8 mouse cellular contexts compared by ENCODE assay signal in genomic region chr13:54684140-54684896, GRCm38 (mm10). TPM values are rescaled to one million over a fixed set of nuclear protein-coding genes. Genes with fewer than 3 reads are reported as not detected.
DNase-seq lines count a peak whose midpoint lies in the region; ATAC-seq and TF ChIP-seq lines count a peak whose summit lies in the region.
"Had no signal": no experiment of that assay in that cellular context is flagged by ENCODE, and none has a peak within 500 bp of the region (broad histone marks: within the 10 kb centered on the region; RNA-seq: fewer than 3 reads in every experiment).

No protein-coding gene starts in this region.

- H3K4me2 ChIP-seq in lung, embryonic 14.5 days = peak overlapping the region; percentile 67; the same call in 1 of the 2 replicates
- H3K4me2 ChIP-seq in lung, postnatal 0 days (replicated peaks; ENCODE audit: low read depth, low read length) = no peak overlapping the region
- peak overlapping the region; percentile 92 for H3K4me2 ChIP-seq in forebrain, embryonic 14.5 days (ENCODE audit: low read length)
- peak overlapping the region; percentile 67; the same call in 1 of the 2 replicates for H3K4me2 ChIP-seq in kidney, embryonic 16.5 days (replicated peaks; ENCODE audit: low read depth, low read length)
- peak overlapping the region; percentile 69; the same call in 1 of the 2 replicates for H3K4me2 ChIP-seq in neural tube, embryonic 14.5 days (ENCODE audit: low read depth, low read length)

- TF ChIP-seq EP300 in lung, postnatal 0 days (IDR thresholded peaks at IDR 0.05) = no peak

- H3K27me3 ChIP-seq in lung, embryonic 14.5 days (ENCODE audit: insufficient read depth, low read length) = no peaks in the 10 kb centered on the region
- H3K27me3 ChIP-seq in lung, postnatal 0 days (replicated peaks; ENCODE audit: insufficient read depth, low read length) = no peaks in the 10 kb centered on the region
- no peaks in the 10 kb centered on the region for H3K27me3 ChIP-seq in forebrain, embryonic 14.5 days (replicated peaks; ENCODE audit: control insufficient read depth, insufficient read depth, low read length)
- no peaks in the 10 kb centered on the region for H3K27me3 ChIP-seq in kidney, embryonic 16.5 days (ENCODE audit: insufficient read depth, low read length)
- H3K27me3 ChIP-seq in neural tube, embryonic 14.5 days (ENCODE audit: control insufficient read depth, insufficient read depth, low read length) = no peaks in the 10 kb centered on the region

- no peak for TF ChIP-seq CTCF in lung, embryonic 14.5 days (IDR thresholded peaks at IDR 0.05; ENCODE audit: low read depth)
- no peak for TF ChIP-seq CTCF in lung, postnatal 0 days (IDR thresholded peaks at IDR 0.05)

- H3K27ac ChIP-seq in lung, embryonic 14.5 days (ENCODE audit: low read depth) = no peak overlapping the region
- no peak overlapping the region for H3K27ac ChIP-seq in lung, postnatal 0 days (ENCODE audit: low read length)
- no peak overlapping the region for H3K27ac ChIP-seq in forebrain, embryonic 14.5 days (ENCODE audit: low read depth, low read length)
- H3K27ac ChIP-seq in kidney, embryonic 16.5 days (ENCODE audit: low read length) = 0 out of 2 replicates have a peak overlapping the region, but pooled peaks have one; percentile 16
- H3K27ac ChIP-seq in neural tube, embryonic 14.5 days (ENCODE audit: low read depth, low read length) = no peak overlapping the region

- WGBS in lung, embryonic 14.5 days = 79% methylated on average over 3 of the region's 3 CpGs
- 74% methylated on average over 3 of the region's 3 CpGs for WGBS in lung, postnatal 0 days
- 63% methylated on average over 3 of the region's 3 CpGs for WGBS in forebrain, embryonic 14.5 days
- 63% methylated on average over 3 of the region's 3 CpGs for WGBS in kidney, embryonic 16.5 days
- 75% methylated on average over 3 of the region's 3 CpGs for WGBS in neural tube, embryonic 14.5 days

- DNase-seq in lung, embryonic 14.5 days = no peak
- DNase-seq in lung, postnatal 0 days (ENCODE audit: low spot score) = no peak
- no peak for DNase-seq in forebrain, embryonic 14.5 days (ENCODE audit: low spot score)
- DNase-seq in natural killer cell, adult 2 months (ENCODE audit: low spot score in 2 of 2) = no peak
- DNase-seq in spleen, postnatal 4 days (ENCODE audit: low spot score in 2 of 2) = no peak

- no peaks in the 10 kb centered on the region for H3K9me3 ChIP-seq in lung, embryonic 14.5 days (ENCODE audit: low read depth, low read length)
- H3K9me3 ChIP-seq in lung, postnatal 0 days (ENCODE audit: low read length) = no peaks in the 10 kb centered on the region
- H3K9me3 ChIP-seq in forebrain, embryonic 14.5 days (replicated peaks; ENCODE audit: control insufficient read depth, low read length) = no peaks in the 10 kb centered on the region
- no peaks in the 10 kb centered on the region for H3K9me3 ChIP-seq in kidney, embryonic 16.5 days (ENCODE audit: low read length)
- H3K9me3 ChIP-seq in neural tube, embryonic 14.5 days (ENCODE audit: control insufficient read depth, low read length) = no peaks in the 10 kb centered on the region

- no peak overlapping the region for H3K4me3 ChIP-seq in lung, embryonic 14.5 days (ENCODE audit: low read depth, low read length)
- H3K4me3 ChIP-seq in lung, postnatal 0 days (ENCODE audit: low read depth, low read length) = no peak overlapping the region
- H3K4me3 ChIP-seq in forebrain, embryonic 14.5 days (ENCODE audit: low read depth, low read length) = peak overlapping the region; percentile 96
- peak overlapping the region; percentile 7; the same call in 1 of the 2 replicates for H3K4me3 ChIP-seq in kidney, embryonic 16.5 days (ENCODE audit: low read length)
- H3K4me3 ChIP-seq in neural tube, embryonic 14.5 days (ENCODE audit: low read depth, low read length) = no peak overlapping the region

- peaks cover 5% of the 10 kb centered on the region; the same call in 1 of the 2 replicates for H3K4me1 ChIP-seq in lung, embryonic 14.5 days (ENCODE audit: insufficient read depth)
- peaks cover 15% of the 10 kb centered on the region; the same call in 1 of the 2 replicates for H3K4me1 ChIP-seq in lung, postnatal 0 days (ENCODE audit: insufficient read depth, low read depth, low read length)
- H3K4me1 ChIP-seq in forebrain, embryonic 14.5 days (ENCODE audit: control insufficient read depth, insufficient read depth, low read length) = peaks cover 22% of the 10 kb centered on the region
- H3K4me1 ChIP-seq in kidney, embryonic 16.5 days (ENCODE audit: insufficient read depth, low read length) = peaks cover 30% of the 10 kb centered on the region
- H3K4me1 ChIP-seq in neural tube, embryonic 14.5 days (ENCODE audit: control insufficient read depth, insufficient read depth, low read length) = peaks cover 28% of the 10 kb centered on the region

- H3K36me3 ChIP-seq in lung, embryonic 14.5 days (ENCODE audit: insufficient read depth) = peaks cover 54% of the 10 kb centered on the region
- peaks cover 44% of the 10 kb centered on the region for H3K36me3 ChIP-seq in lung, postnatal 0 days (ENCODE audit: insufficient read depth, low read length)
- H3K36me3 ChIP-seq in forebrain, embryonic 14.5 days (ENCODE audit: control insufficient read depth, insufficient read depth, low read length) = peaks cover 57% of the 10 kb centered on the region
- peaks cover 48% of the 10 kb centered on the region for H3K36me3 ChIP-seq in kidney, embryonic 16.5 days (ENCODE audit: insufficient read depth, low read length)
- peaks cover 45% of the 10 kb centered on the region for H3K36me3 ChIP-seq in neural tube, embryonic 14.5 days (ENCODE audit: control insufficient read depth, insufficient read depth, low read length)

- ATAC-seq in lung, embryonic 14.5 days (ENCODE audit: insufficient read depth) = no peak
- no peak for ATAC-seq in lung, postnatal 0 days
- no peak for ATAC-seq in forebrain, embryonic 14.5 days
- ATAC-seq in kidney, embryonic 16.5 days (ENCODE audit: low FRiP score, low TSS enrichment) = no peak
- no peak for ATAC-seq in neural tube, embryonic 14.5 days (ENCODE audit: low read depth)

- no peak overlapping the region for H3K9ac ChIP-seq in lung, embryonic 14.5 days
- H3K9ac ChIP-seq in lung, postnatal 0 days (replicated peaks; ENCODE audit: low read depth) = no peak overlapping the region
- peak overlapping the region; percentile 22; the same call in 1 of the 2 replicates for H3K9ac ChIP-seq in forebrain, embryonic 14.5 days (ENCODE audit: low read length)
- H3K9ac ChIP-seq in kidney, embryonic 16.5 days (replicated peaks; ENCODE audit: low read length) = peak overlapping the region; percentile 9
- no peak overlapping the region; the same call in 1 of the 2 replicates for H3K9ac ChIP-seq in neural tube, embryonic 14.5 days (replicated peaks; ENCODE audit: low read depth, low read length)

RNA-seq across cellular contexts. Expression of gene Rnf44, which starts 9.4 kb away (rescaled TPM):
- 59.9 and 63.4 TPM in 2 replicates for polyA plus RNA-seq in lung, embryonic 14.5 days (2014; fragmentation: Nextera tagmentation; extraction: Ambion mirVana)
- polyA plus RNA-seq in lung, postnatal 0 days (2015; fragmentation: Nextera tagmentation; extraction: Ambion mirVana) = 52.1 and 60.0 TPM in 2 replicates
- polyA plus RNA-seq in forebrain, embryonic 14.5 days (2014; fragmentation: Nextera tagmentation; extraction: Ambion mirVana) = 73.5 and 86.4 TPM in 2 replicates
- 71.3 and 77.5 TPM in 2 replicates for polyA plus RNA-seq in kidney, embryonic 16.5 days (2015; fragmentation: Nextera tagmentation; extraction: Ambion mirVana)
- polyA plus RNA-seq in neural tube, embryonic 14.5 days (2014; fragmentation: Nextera tagmentation; extraction: Ambion mirVana) = 78.5 and 88.3 TPM in 2 replicates

RNA-seq across cellular contexts. Expression of gene Cdhr2, which starts 16.9 kb away (rescaled TPM):
- 0.04 TPM in 1 of 2 replicates, not detected in the other for polyA plus RNA-seq in lung, embryonic 14.5 days (2014; fragmentation: Nextera tagmentation; extraction: Ambion mirVana)
- not detected in 2 replicates for polyA plus RNA-seq in lung, postnatal 0 days (2015; fragmentation: Nextera tagmentation; extraction: Ambion mirVana)
- polyA plus RNA-seq in forebrain, embryonic 14.5 days (2014; fragmentation: Nextera tagmentation; extraction: Ambion mirVana) = 0.05 and 0.14 TPM in 2 replicates
- polyA plus RNA-seq in kidney, embryonic 16.5 days (2015; fragmentation: Nextera tagmentation; extraction: Ambion mirVana) = 8.6 TPM in 2 replicates
- 0.21 and 0.29 TPM in 2 replicates for polyA plus RNA-seq in neural tube, embryonic 14.5 days (2014; fragmentation: Nextera tagmentation; extraction: Ambion mirVana)
- polyA plus RNA-seq: heart, postnatal 0 days had no signal

Comparison
In these comparisons a context has a peak if more than half of its experiments do, and no peak if none do; other contexts are left out.
1. H3K4me3 ChIP-seq: peak in forebrain, embryonic 14.5 days (single experiment) and kidney, embryonic 16.5 days (single experiment); none in lung, embryonic 14.5 days (single experiment), lung, postnatal 0 days (single experiment) and neural tube, embryonic 14.5 days (single experiment).
2. H3K9ac ChIP-seq: peak in forebrain, embryonic 14.5 days (single experiment) and kidney, embryonic 16.5 days (single experiment); none in lung, embryonic 14.5 days (single experiment), lung, postnatal 0 days (single experiment) and neural tube, embryonic 14.5 days (single experiment).